Mouse (Mus musculus): ENCODE results near the gene Dap3.
"Not testable (repeated sequence)": the region's sequence is repeated elsewhere in the genome, so short reads cannot be mapped to it uniquely, and the experiment has no call there.

The Dap3 gene

GRCm38 (mm10) chr3:88950576-88951326 lies at the start of gene Dap3, which contains the start of gene Ash1l:
Gene Dap3, minus strand, starts transcription at chr3:88951181.
Gene Ash1l, plus strand, starts transcription at chr3:88950622.
- peak; percentile 80 to 89 for DNase-seq

DNA sequence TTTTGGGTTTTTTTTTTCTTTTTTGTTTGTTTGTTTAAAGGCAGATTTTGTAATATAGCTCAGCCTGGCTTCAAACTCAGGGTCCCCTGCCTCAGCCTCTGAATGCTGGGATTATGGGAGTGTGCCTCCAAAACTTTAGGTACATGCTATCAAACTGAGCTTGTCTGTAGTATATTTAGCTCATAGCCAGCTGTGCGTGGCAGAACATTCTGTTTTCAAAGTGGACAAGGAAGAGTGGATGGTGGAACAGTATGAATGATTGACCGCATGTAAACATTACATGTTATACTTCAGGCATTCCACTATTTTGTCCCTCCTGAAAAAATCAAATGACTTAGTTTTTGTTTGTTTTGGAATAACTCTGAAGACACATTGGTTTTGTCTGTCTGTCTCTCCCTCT lies 41.8 kb upstream of the Dap3 start:
- no peak for DNase-seq

DNA sequence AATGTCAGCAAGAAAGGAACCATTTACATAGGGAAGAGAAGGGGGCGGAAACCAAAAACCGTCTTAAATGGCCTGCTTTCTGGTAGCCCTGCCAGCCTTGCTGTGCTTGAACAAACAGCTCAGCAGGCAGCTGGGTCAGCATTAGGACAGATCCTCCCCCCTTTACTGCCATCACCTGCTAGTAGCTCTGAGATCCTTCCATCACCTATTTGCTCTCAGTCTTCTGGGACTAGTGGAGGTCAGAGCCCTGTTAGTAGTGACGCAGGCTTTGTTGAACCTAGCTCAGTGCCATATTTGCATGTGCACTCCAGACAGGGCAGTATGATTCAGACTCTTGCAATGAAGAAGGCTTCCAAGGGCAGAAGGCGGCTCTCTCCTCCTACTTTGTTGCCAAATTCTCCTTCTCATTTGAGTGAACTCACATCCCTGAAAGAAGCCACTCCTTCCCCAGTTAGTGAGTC lies 33.0 kb upstream of the Dap3 start:
- DNase-seq = no peak

DNA sequence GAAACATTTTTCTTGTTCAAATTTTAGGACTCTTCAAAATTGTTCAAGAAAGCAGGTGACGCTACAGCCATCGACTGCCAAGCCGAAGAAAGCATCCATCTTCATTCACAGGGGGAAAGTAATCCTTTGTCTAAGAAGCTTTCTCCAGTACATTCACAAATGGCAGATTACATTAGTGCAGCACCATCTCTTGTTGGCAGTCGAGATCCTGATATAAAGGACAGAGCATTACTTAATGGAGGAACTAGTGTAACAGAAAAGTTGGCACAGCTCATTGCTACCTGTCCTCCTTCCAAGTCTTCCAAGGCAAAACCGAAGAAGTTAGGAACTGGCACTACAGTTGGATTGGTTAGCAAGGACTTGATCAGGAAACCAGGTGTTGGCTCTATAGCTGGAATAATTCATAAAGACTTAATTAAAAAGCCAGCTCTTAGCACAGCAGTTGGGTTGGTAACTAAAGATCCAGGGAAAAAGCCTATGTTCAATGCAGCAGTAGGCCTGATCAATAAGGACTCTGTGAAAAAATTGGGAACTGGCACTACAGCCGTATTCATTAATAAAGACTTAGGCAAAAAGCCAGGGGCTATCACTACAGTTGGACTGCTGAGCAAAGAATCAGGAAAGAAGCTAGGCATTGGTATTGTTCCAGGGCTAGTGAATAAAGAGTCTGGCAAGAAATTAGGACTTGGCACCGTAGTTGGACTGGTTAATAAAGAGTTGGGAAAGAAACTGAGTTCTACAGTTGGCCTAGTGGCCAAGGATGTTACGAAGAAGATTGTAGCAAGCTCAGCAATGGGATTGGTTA lies 30.4 kb upstream of the Dap3 start:
- no peak for DNase-seq

DNA sequence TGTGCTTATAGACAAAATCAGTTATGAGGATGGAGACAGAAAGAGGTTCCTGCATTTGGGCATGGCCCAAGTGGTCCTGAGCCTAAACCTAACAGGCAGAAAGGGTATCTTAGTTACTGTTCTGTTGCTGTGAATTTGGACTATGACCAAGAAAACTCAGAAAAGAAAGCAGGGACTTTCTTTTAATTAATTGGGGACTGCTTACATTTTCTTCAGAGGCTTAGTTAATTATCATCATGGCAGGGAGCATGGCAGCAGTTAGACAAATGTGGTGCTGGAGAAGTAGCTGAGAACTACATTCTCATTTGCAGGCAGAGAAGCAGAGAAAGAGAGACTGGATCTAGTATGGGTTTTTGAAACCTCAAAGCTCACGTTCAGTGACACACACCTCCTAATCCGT lies 24.0 kb upstream of the Dap3 start:
- no peak for DNase-seq

DNA sequence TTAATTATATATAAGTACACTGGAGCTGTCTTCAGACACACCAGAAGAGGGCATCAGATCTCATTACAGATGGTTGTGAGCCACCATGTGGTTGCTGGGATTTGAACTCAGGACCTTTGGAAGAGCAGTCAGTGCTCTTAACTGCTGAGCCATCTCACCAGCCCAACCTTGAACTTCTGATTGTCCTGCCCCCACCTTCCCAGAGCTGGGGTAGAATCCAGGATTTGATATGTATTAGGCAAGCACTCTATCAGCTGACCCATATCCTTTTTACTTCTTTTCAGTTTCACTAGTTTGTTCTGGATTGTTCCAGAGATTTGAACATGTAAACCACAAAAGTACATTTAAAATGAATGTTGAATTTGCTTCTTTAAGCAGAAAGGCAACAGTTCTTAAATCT lies 12.2 kb upstream of the Dap3 start:
- not testable (repeated sequence) for DNase-seq

DNA sequence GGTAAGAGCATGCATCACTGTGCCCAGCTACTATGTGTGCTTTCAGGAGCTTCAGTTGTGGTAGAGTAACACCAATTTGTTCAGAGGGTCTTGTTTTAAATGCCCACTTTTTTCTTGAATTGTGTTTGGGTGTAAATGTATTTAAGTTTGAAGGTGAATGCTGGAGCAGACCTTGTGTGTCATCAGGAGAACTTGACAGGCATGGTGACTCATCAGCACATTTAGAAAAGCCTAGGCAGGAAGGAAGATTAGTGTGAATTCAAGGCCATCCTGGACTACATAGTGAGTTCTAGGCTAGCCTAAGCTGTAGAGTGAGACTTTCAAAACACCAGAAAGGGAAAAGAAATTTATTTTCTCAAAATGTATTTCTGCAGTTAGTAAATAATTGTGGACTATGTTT lies 2.8 kb upstream of the Dap3 start:
- no peak for DNase-seq

- DNase-seq = no peak
Measured at GRCm38 (mm10) chr3:88953246-88953645, 2.3 kb upstream of the Dap3 start.

GRCm38 (mm10) chr3:88951327-88951800 lies 383 bp upstream of the Dap3 start:
- no peak for DNase-seq

- DNase-seq = peak; percentile 95 to 96
Measured at GRCm38 (mm10) chr3:88949786-88950575, 1.0 kb downstream of the Dap3 start.

- DNase-seq = no peak
Measured at GRCm38 (mm10) chr3:88944109-88944508, 6.9 kb downstream of the Dap3 start.

DNA sequence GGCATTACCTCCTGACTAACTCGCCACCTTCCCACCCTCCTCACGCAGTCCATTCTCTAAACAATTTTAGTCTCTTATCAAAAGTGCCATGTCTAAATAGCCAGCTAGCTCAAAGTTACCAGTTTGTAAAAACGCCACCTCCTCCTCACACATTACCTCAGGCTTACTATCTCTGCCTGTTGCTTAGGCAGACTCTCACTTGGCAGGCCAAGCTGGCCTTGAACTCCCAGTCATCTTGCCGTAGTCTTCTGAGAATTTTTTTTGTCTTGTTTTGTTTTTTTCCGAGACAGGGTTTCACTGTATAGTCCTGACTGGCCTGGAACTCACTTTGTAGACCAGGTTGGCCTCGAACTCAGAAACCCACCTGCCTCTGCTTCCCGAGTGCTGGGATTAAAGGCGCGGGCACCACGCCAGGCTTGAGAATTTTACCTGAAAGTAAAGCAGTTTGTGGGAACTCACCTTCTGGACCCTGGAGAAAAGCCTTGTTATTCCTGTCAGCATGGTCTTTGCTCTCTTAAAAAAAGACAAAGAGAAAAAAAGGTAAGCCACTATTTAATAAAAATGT lies 8.6 kb downstream of the Dap3 start:
- no peak for DNase-seq

DNA sequence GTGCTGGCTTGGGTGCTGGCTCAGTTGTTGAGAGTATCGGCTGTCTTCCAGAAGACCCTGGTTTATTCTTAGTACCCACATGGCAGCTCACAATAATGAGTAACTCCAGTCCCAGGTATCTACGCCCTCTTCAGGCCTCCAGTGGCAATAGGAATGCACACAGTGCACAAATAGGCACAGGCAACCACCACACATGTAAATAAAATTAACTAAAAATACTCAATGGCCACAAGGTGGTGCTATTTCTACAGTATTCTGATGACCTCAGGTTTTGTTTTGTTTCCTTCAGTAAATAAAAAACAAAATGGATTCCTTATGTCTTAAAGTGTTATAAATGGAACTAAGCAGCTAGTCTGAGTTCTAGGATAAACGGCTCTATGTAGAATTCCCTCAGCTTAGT lies 11.2 kb downstream of the Dap3 start:
- DNase-seq = no peak

GRCm38 (mm10) chr3:88939071-88939470 lies 11.9 kb downstream of the Dap3 start:
- DNase-seq = no peak

DNA sequence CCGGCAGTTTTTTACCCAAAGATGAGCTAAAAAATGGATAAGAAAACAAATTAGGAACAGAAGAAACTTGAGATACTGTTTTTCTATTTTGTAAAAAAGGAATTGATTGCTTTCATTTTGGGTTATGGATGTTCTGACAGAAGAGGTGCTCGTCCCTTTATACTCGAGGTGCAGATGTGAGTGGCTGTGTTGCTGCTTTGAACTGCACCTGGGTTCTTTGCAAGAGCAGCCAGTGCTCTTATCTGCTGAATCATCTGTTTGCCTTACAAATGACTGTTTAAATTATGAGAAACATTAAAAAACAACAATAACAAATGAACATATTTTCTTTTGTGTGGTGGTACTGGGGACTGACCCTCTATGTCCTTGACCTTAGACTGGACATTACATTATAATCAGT lies 21.5 kb downstream of the Dap3 start:
- DNase-seq = no peak

- no peak for DNase-seq
Measured at GRCm38 (mm10) chr3:88925651-88926050, 25.3 kb downstream of the Dap3 start.

DNA sequence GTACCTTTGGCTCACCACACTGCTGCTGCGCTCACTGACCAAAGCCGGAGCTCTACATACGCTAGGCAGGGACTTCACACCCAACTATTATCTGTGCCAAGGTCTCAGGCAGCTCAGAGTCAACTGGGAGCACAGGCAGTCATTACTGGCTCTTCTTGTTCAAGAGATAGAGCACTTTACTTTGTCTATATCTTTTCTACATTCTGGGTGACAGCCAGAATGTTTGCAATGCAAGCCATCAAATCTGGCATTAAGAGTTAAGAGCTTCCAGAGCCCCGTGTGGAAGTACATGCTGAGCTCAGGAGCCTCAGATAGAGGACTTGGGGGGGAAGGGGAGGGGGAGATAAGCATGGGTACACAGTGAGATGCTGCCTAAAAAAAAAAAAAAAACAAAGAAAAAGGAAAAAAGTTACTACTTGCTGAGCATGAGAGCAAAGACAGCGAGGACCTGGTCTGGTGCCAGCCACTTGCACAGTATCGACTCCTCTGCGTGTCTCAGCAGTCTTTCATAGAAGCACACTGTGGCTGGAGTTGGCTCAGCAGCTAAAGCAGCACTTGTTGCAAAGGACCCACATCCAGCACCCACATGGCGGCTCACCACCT lies 26.9 kb downstream of the Dap3 start:
- no peak for DNase-seq

DNA sequence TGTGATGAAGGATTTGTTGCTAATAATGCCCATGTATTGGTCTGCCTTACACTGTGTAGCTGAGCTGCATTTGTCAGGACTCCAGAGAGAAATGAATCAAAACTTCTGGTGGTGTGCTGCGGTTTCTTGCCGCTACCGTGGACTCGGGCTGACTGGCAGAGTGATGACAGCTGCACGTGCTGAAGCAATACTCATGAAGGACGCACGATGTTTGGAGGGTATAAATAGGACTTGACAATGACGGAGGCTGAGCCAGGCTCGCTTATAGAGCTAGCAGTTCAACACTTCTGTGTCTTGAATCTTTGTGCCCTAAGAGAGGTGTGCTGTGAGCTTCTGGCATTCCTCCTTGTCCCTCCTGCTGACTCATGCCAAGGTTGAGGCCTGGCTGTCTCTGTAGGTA lies 29.6 kb downstream of the Dap3 start:
- DNase-seq = no peak

DNA sequence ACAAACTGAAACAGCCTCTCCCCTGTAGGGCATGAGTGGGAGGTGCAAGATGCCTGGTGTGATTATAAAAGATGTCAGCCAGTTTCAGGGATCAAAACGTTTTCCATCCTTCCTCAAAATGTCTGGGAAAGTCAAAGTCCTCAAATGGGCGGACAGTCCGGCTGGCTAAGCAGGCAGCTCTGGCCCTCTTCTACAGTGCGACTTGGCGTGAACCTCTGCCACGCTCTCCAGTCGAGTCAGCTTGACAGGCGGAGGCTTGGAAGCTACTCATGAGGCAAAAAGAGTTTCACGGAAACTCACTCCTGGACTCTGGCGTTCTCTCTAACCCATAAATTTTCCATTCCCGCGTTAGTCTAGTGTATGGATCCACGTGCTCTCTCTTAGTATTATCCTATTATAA lies 32.0 kb downstream of the Dap3 start:
- DNase-seq = peak; percentile 28 to 46

DNA sequence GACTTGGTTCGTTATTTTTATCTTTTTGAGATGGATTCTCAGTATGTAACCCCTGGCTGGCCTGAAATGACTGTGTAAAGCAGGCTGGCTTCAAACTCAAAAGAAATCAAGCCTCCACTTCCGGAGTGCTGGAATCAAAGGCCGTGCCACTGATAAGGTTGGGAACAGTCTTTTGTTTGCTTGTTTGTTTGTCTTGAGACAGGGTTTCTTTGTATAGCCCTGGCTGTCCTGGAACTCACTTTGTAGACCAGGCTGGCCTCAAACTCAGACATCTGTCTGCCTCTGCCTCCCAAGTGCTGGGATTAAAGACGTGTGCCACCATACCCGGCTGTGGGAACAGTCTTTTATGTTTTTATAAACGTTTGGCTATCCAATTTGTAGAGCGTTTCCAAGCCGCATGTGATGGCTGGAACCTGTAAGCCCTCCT lies 36.6 kb downstream of the Dap3 start:
- DNase-seq = no peak

DNA sequence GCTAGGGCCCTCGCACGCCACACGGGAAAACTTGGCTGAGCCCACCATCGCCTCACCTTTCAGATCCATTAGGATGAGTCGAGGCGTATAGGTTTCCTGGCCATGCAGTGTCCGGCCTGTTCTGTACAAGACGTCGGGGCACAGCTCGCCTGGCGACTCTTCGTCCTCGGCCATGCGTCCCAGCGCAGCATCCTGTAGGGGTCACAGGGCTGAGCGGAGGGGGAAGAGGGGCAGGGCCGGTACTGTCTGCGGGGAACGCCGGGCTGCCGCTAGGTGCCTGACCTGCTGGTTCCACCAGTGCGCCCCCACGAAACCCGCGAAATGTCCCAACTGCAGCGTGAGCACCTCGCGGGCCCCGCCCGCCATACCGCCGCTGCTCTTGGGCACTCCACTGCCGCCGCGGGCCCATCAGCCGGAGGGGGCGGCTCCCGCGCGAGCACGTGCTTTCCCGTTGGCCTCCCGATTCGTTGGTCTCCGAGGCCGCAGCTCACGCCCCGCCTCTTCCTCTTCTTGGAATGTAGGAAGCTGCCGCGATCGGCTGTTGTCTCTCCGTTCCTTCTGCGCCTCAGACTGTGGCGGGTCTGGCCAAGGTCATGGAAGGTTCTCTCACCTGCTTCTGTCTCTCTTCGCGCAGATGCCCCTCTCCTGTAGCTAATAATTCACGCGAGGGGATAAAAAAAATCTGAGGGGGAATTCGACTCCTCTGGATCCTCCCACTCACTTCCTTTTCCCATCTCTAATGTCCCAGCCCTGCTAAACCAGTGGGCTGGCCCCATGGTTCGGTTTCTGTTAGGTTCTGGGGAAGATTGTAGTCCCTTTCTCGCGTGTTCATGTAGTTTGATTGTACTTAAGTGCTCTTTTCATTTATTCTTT lies 37.2 kb downstream of the Dap3 start, which contains the start of gene Msto1:
Gene Msto1, minus strand, starts transcription at position 489 of the 873 bp plus-strand sequence.
- DNase-seq = peak; percentile 93 to 96
